Mouse (Mus musculus): Measurements from ENCODE around the gene Isoc2a. TPM values are rescaled to one million over a fixed set of nuclear protein-coding genes. Genes with fewer than 3 reads are reported as not detected.
A peak's percentile ranks its signal among the peaks of the same experiment; 100 is the strongest.

Isoc2a gene
- total RNA-seq, 1 experiment = 16.1 TPM

DNA sequence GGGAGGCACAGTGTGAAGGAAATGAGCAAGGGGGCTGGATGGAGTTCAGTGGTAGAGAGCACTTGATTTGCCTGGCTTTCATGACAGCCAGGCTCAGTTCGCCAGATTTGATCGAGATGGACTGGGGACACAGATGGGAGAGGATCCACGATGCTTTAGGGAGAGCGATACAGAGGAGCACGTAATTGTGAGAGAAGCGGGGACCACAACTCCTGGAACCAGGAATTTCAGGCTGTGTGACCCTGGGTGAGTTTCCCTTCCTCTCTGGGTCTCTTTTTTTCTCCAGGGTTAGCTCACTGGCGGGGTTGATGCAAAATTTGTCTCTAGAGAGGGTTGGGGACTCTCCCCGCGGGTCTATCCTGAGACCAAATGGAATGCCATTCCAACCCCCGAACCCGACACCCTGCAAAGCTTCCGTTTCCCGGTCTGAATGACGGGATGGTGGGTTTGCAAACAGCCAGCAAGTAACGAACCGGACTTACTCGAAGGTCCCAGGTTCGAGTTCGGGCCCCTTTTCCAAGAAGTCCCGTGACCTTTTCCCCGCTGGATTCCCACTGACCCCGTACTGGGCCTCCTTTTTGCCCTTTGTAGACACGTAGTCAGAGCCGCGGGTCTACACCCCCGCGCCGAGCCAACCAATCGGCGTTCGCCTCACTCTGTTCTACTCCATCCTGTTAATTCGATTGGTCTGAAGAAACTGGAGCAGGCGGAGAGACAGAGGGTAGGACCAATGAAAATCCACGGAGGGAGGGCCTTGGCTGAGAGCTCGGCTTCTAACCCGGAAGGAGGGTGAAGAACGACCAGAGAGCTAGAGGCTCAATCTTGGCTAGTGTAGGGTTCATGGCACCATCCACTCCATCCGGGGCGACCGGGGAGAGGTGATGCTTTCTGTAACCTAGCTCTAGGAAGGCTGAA, 11.1 kb upstream of the Isoc2a start:
- Histone ChIP-seq H3K9ac (ENCODE audit: insufficient read depth, low read depth, low read length, poor library complexity, severe bottlenecking) (peak overlapping the region; percentile 76), H3K4me3 (ENCODE audit: insufficient read depth in 1 of 2, low read depth in 1 of 2, low read length in 2 of 2, poor library complexity in 1 of 2, severe bottlenecking in 1 of 2) (peak overlapping the region; percentile 66 to 91), H3K36me3 (ENCODE audit: control insufficient read depth, insufficient read depth, low read length, poor library complexity, severe bottlenecking) (no peaks in the 10 kb centered on the region), H3K9me3 (ENCODE audit: control insufficient read depth, insufficient read depth, low read depth, low read length) (no peaks in the 10 kb centered on the region), H3K27ac (ENCODE audit: insufficient read depth, low read depth, low read length, poor library complexity, severe bottlenecking) (peak overlapping the region; percentile 65), H3K4me1 (ENCODE audit: control insufficient read depth in 2 of 2, insufficient read depth in 2 of 2, low read length in 2 of 2, poor library complexity in 1 of 2) (peaks cover 6 to 7% of the 10 kb centered on the region in 2 experiments; a peak in 3 of 4 replicates)
- peak; percentile 96 for TF ChIP-seq CHD2 (IDR thresholded peaks at IDR 0.05; ENCODE audit: low read depth, low read length)
- TF ChIP-seq ZC3H11A (IDR thresholded peaks at IDR 0.05; ENCODE audit: borderline replicate concordance, low read depth, low read length) = no peak
- in situ Hi-C loops (cut with MboI; ENCODE audit: low sequenced_read_pairs in 2 of 2, unreplicated experiment in 2 of 2) = no loop called here
- DNase-seq (ENCODE audit: low read depth, low spot score) = peak; percentile 98

DNA sequence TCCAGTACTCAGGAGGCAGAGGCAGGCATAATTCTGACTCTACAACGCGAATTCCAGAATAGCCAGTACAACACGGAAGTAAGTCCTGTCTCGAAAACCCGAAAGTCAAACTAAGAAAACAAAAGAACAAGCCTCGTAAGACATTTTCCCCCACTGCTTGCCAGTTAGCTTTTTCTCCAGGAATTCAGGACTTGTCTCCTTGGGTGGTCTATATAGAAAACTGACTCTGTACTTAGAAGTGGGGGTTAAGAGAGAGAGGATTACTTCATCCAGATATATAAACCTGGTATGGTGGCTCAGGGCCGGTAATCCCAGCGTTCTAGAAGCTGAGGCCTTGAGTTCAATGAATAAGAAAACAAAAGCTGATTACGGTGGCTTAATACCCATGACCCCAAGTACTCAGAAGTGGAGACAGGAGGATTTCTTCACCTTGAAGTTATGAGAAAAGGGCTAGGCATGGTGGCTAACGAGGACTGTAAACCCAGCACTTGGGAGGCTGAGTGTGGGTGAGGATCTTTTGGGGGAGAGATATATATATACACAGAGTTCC, 10.2 kb upstream of the Isoc2a start:
- TF ChIP-seq HCFC1 (IDR thresholded peaks at IDR 0.05; ENCODE audit: borderline replicate concordance, insufficient read depth, low read length) = no peak
- no peak for TF ChIP-seq ZC3H11A (IDR thresholded peaks at IDR 0.05; ENCODE audit: borderline replicate concordance, low read depth, low read length)
- no peak for TF ChIP-seq ZNF384 (IDR thresholded peaks at IDR 0.05; ENCODE audit: low read depth, low read length)
- no peak for TF ChIP-seq MAFK (IDR thresholded peaks at IDR 0.05; ENCODE audit: insufficient read depth, low read depth, low read length)
- no peak for TF ChIP-seq CHD2 (IDR thresholded peaks at IDR 0.05; ENCODE audit: low read depth, low read length)
- Histone ChIP-seq H3K36me3 (ENCODE audit: control insufficient read depth, insufficient read depth, low read length, poor library complexity, severe bottlenecking) (no peaks in the 10 kb centered on the region), H3K4me3 (ENCODE audit: insufficient read depth in 1 of 2, low read depth in 1 of 2, low read length in 2 of 2, poor library complexity in 1 of 2, severe bottlenecking in 1 of 2) (peak overlapping the region; percentile 66 to 91), H3K27ac (ENCODE audit: insufficient read depth, low read depth, low read length, poor library complexity, severe bottlenecking) (peak overlapping the region; percentile 65), H3K4me1 (ENCODE audit: control insufficient read depth in 2 of 2, insufficient read depth in 2 of 2, low read length in 2 of 2, poor library complexity in 1 of 2) (peaks cover 7% of the 10 kb centered on the region in 2 experiments; a peak in 3 of 4 replicates), H3K9ac (ENCODE audit: insufficient read depth, low read depth, low read length, poor library complexity, severe bottlenecking) (peak overlapping the region; percentile 76; the same call in 1 of the 2 replicates), H3K9me3 (ENCODE audit: control insufficient read depth, insufficient read depth, low read depth, low read length) (no peaks in the 10 kb centered on the region)
- DNase-seq (ENCODE audit: low read depth, low spot score) = no peak
- in situ Hi-C loops (cut with MboI; ENCODE audit: low sequenced_read_pairs in 2 of 2, unreplicated experiment in 2 of 2) = no loop called here

DNA sequence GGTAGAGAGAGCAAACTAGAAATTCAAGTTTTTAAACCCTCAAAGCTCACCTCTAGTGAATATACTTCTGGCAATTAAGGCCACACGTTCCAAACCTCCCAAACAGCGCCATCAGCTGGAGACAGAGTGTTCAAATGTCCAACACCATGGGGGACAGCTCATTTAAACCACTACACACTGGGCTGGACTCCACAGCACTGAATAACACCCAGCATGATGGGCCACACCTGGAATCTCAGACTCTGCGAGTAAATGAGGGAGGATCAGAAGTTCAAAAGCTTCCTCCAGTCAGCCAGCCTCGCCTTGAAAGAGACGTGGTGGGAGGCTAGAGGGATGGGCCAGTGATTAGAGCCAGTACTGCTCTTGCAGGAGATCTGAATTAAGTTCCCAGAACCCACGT, 6.8 kb upstream of the Isoc2a start, which contains the start of gene Isoc2b:
Gene Isoc2b, minus strand, starts transcription at position 126 of the 400 bp plus-strand sequence.
- H3K27ac ChIP-seq (ENCODE audit: insufficient read depth, low read depth, low read length, poor library complexity, severe bottlenecking) = no peak within 1 kb of the TSS
- no peaks in the 10 kb centered on the region for H3K9me3 ChIP-seq (ENCODE audit: control insufficient read depth, insufficient read depth, low read depth, low read length)
- H3K4me1 ChIP-seq (ENCODE audit: control insufficient read depth in 2 of 2, insufficient read depth in 2 of 2, low read length in 2 of 2, poor library complexity in 1 of 2) = peaks cover 7% of the 10 kb centered on the region in 2 experiments; a peak in 3 of 4 replicates
- in situ Hi-C loops (cut with MboI; ENCODE audit: low sequenced_read_pairs in 2 of 2, unreplicated experiment in 2 of 2) = no loop called here
- H3K36me3 ChIP-seq (ENCODE audit: control insufficient read depth, insufficient read depth, low read length, poor library complexity, severe bottlenecking) = no peaks in the 10 kb centered on the region
- H3K9ac ChIP-seq (ENCODE audit: insufficient read depth, low read depth, low read length, poor library complexity, severe bottlenecking) = no peak within 1 kb of the TSS
- TF ChIP-seq ZC3H11A (IDR thresholded peaks at IDR 0.05; ENCODE audit: borderline replicate concordance, low read depth, low read length) (no peak), ZNF384 (IDR thresholded peaks at IDR 0.05; ENCODE audit: low read depth, low read length) (no peak), CHD2 (IDR thresholded peaks at IDR 0.05; ENCODE audit: low read depth, low read length) (no peak), MAFK (IDR thresholded peaks at IDR 0.05; ENCODE audit: insufficient read depth, low read depth, low read length) (no peak), HCFC1 (IDR thresholded peaks at IDR 0.05; ENCODE audit: borderline replicate concordance, insufficient read depth, low read length) (no peak)
- no peak for DNase-seq (ENCODE audit: low read depth, low spot score)
- H3K4me3 ChIP-seq (ENCODE audit: insufficient read depth in 1 of 2, low read depth in 1 of 2, low read length in 2 of 2, poor library complexity in 1 of 2, severe bottlenecking in 1 of 2) = no peak within 1 kb of the TSS

DNA sequence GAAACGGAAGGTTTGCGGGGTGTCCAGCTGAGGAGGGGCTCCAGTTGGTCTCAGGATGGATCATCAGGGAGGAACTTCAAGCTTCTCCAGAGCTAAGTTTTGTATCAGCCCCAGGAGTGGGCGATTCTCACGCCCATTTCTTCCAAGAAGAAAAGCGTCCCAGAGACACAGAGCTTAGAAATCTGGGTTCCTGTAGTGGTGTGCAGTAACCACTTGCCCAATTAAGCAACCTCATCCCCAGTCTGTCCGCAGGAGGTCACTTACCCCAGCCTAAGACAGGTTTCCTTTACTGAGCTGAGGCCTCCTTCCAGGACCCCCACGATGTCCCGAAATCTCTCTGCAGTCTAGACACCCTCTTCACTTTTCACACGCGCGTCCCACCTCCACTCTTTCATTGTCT, 273 bp downstream of the Isoc2a start:
- Histone ChIP-seq H3K9me3 (ENCODE audit: control insufficient read depth, insufficient read depth, low read depth, low read length) (no peaks in the 10 kb centered on the region), H3K4me1 (ENCODE audit: control insufficient read depth in 2 of 2, insufficient read depth in 2 of 2, low read length in 2 of 2, poor library complexity in 1 of 2) (peaks cover 0 to 5% of the 10 kb centered on the region in 2 experiments; a peak in 1 of 4 replicates), H3K27ac (ENCODE audit: insufficient read depth, low read depth, low read length, poor library complexity, severe bottlenecking) (no peak overlapping the region; the same call in 1 of the 2 replicates), H3K4me3 (ENCODE audit: insufficient read depth in 1 of 2, low read depth in 1 of 2, low read length in 2 of 2, poor library complexity in 1 of 2, severe bottlenecking in 1 of 2) (peak overlapping the region; percentile 72 to 85), H3K9ac (ENCODE audit: insufficient read depth, low read depth, low read length, poor library complexity, severe bottlenecking) (peak overlapping the region; percentile 63), H3K36me3 (ENCODE audit: control insufficient read depth, insufficient read depth, low read length, poor library complexity, severe bottlenecking) (no peaks in the 10 kb centered on the region)
- DNase-seq (ENCODE audit: low read depth, low spot score) = no peak
- TF ChIP-seq ZC3H11A (IDR thresholded peaks at IDR 0.05; ENCODE audit: borderline replicate concordance, low read depth, low read length) (no peak), HCFC1 (IDR thresholded peaks at IDR 0.05; ENCODE audit: borderline replicate concordance, insufficient read depth, low read length) (no peak), ZNF384 (IDR thresholded peaks at IDR 0.05; ENCODE audit: low read depth, low read length) (no peak), MAFK (IDR thresholded peaks at IDR 0.05; ENCODE audit: insufficient read depth, low read depth, low read length) (no peak), CHD2 (IDR thresholded peaks at IDR 0.05; ENCODE audit: low read depth, low read length) (no peak)
- in situ Hi-C loops (cut with MboI; ENCODE audit: low sequenced_read_pairs in 2 of 2, unreplicated experiment in 2 of 2) = no loop called here

All from ES-E14 (cell line).